Mouse (Mus musculus) erythroblast, adult 5-6 weeks (primary cell): ENCODE results near the gene Cnn1. TPM values are rescaled to one million over a fixed set of nuclear protein-coding genes. Genes with fewer than 3 reads are reported as not detected.
"Not testable (repeated sequence)": the region's sequence is repeated elsewhere in the genome, so short reads cannot be mapped to it uniquely, and the experiment has no call there.

Experiments
- ATAC-seq: replicated peaks from 2 replicates; pipeline ENCODE4 v1.8.0; 2016; ENCODE audit warnings: moderate number of reproducible peaks, mild to moderate bottlenecking, moderate TSS enrichment, inconsistent platforms; ENCODE audit not compliant: poor library complexity, low FRiP score, severe bottlenecking
- total RNA-seq, 2 experiments: library from RNA; stranded (forward) in 1 of 2; stranded (reverse) in 1 of 2; fragments of 150-400 nt in 1 of 2; fragments of 200-764, 138-1000 nt in 1 of 2; gene quantifications; 2 replicates each; pipeline versions ENCODE4 v1.2.3 to v1.2.4; 2015 to 2017; ENCODE audit warnings: low replicate concordance in 2 of 2

Cnn1 gene
- total RNA-seq, 2 experiments from 2014 or later = not detected

DNA sequence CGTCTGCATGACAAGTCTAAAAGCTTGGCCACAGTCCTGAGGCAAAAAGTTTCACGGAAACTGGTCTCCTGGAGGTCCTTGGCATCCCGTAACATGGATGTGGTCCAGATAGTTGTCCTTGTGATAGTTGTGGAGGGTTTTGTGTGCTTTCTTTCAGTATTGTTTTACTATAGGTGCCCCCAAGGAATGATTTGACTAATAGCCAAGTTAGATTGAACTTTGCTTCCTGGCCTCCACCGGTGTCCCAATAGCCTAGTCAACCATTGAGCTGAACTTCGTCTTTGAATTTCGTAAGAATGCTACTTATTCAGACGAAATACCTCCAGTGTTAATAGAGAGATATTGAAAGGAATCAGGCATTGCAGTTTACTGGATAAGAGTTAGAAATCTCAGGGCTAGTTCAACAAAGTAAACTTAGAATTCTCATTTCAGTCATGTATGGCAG is 51.3 kb downstream of the Cnn1 start:
- not testable (repeated sequence) for ATAC-seq

- no peak for ATAC-seq
Measured at GRCm38 (mm10) chr9:22150946-22151345, 51.9 kb downstream of the Cnn1 start.

- ATAC-seq = no peak
Measured at GRCm38 (mm10) chr9:22153810-22154209, 54.8 kb downstream of the Cnn1 start.

DNA sequence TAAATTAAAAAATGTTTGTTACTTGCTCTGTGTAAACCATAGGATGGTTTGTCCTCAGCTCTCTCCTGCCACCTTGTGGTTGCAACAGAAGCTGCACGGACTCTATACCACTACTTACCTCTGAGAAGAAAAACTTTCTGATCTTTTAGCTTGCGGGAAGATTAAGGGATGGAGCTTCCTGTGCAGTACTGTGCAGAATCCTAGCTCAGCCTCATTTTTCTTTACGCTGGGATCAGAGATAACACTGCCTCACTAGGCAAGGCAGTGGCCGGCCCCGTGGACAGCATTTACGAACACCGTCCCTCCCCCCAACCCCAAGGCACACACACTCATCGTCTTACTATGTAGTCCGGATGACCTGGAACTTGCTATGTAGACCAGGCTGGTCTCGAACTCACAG is 56.6 kb downstream of the Cnn1 start:
- ATAC-seq = peak; percentile 59

DNA sequence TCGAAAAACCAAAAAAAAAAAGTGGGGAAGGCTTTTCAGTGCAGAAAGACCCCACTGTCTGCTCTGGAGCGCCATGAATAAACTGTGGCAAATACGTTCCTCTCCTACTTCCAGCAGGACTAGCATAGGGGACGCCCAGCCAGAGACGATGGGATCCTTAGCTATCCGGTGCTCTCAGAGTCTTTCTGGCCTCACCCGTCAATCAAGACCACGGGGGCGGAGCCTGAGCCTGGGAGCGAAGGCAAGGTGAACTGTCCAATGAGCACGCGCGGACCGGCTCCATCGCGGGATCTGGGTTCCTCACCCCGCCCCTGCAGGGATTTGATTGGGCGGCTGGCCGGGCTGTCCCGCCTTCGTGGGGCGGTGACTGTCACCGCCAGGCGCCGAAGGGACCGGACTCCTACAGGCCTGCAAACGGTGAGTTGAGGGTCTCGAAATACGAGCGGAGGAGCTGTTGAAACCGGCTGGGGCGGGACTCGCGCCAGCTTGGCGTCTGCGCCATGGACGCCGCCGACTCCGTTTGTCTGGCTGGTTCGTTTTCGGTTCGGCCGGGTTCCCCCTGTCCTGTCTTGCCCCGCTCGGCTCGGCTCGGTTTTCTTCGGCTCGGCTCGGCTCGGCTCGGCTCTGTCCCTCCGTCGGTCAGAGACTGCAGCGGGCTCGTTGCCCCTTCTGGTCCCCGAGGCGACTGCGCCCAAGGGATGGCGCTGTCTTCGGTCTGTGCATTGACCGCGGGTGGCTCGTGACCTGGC is 57.7 kb downstream of the Cnn1 start, which contains the start of gene Pigyl:
Gene Pigyl (plus strand): TSS at position 350 of the 749 bp plus-strand sequence.
- peak; percentile 98 for ATAC-seq

GRCm38 (mm10) chr9:22157516-22158265 is 58.7 kb downstream of the Cnn1 start:
- ATAC-seq = no peak

Other genes with a start within 250 kb of the Cnn1 start
- not detected in 2 replicates for gene Dock6, start 246.6 kb upstream of the Cnn1 start, total RNA-seq (2015; ENCODE audit: low replicate concordance)
- gene Dock6, start 246.6 kb upstream of the Cnn1 start, total RNA-seq (2017; ENCODE audit: low replicate concordance) = not detected in 2 replicates
- gene Rab3d, start 181.0 kb upstream of the Cnn1 start, total RNA-seq (2015; ENCODE audit: low replicate concordance) = 17.1 and 21.5 TPM in 2 replicates
- 11.2 and 13.4 TPM in 2 replicates for gene Rab3d, start 181.0 kb upstream of the Cnn1 start, total RNA-seq (2017; ENCODE audit: low replicate concordance)
- gene Ccdc159, start 171.7 kb upstream of the Cnn1 start, total RNA-seq (2015; ENCODE audit: low replicate concordance) = not detected in 2 replicates
- not detected in 2 replicates for gene Ccdc159, start 171.7 kb upstream of the Cnn1 start, total RNA-seq (2017; ENCODE audit: low replicate concordance)
- gene Tmem205, start 171.7 kb upstream of the Cnn1 start, total RNA-seq (2015; ENCODE audit: low replicate concordance) = 9.8 and 15.7 TPM in 2 replicates
- 1.5 TPM in 2 replicates for gene Tmem205, start 171.7 kb upstream of the Cnn1 start, total RNA-seq (2017; ENCODE audit: low replicate concordance)
- gene Plppr2, start 162.2 kb upstream of the Cnn1 start, total RNA-seq (2015; ENCODE audit: low replicate concordance) = 0.42 TPM in 1 of 2 replicates, not detected in the other
- gene Plppr2, start 162.2 kb upstream of the Cnn1 start, total RNA-seq (2017; ENCODE audit: low replicate concordance) = not detected in 2 replicates
- 0.58 and 1.5 TPM in 2 replicates for gene Swsap1, start 143.5 kb upstream of the Cnn1 start, total RNA-seq (2015; ENCODE audit: low replicate concordance)
- 3.8 and 6.6 TPM in 2 replicates for gene Swsap1, start 143.5 kb upstream of the Cnn1 start, total RNA-seq (2017; ENCODE audit: low replicate concordance)
- 68.1 and 70.3 TPM in 2 replicates for gene Epor, start 135.7 kb upstream of the Cnn1 start, total RNA-seq (2015; ENCODE audit: low replicate concordance)
- 70.3 and 91.0 TPM in 2 replicates for gene Epor, start 135.7 kb upstream of the Cnn1 start, total RNA-seq (2017; ENCODE audit: low replicate concordance)
- gene Rgl3, start 109.8 kb upstream of the Cnn1 start, total RNA-seq (2015; ENCODE audit: low replicate concordance) = not detected in 2 replicates
- not detected in 2 replicates for gene Rgl3, start 109.8 kb upstream of the Cnn1 start, total RNA-seq (2017; ENCODE audit: low replicate concordance)
- gene Ccdc151, start 96.6 kb upstream of the Cnn1 start, total RNA-seq (2015; ENCODE audit: low replicate concordance) = 4.2 TPM in 1 of 2 replicates, not detected in the other
- gene Ccdc151, start 96.6 kb upstream of the Cnn1 start, total RNA-seq (2017; ENCODE audit: low replicate concordance) = 0.84 and 0.85 TPM in 2 replicates
- 13.1 and 13.4 TPM in 2 replicates for gene Prkcsh, start 96.4 kb upstream of the Cnn1 start, total RNA-seq (2015; ENCODE audit: low replicate concordance)
- gene Prkcsh, start 96.4 kb upstream of the Cnn1 start, total RNA-seq (2017; ENCODE audit: low replicate concordance) = 20.2 and 25.0 TPM in 2 replicates
- gene Elavl3, start 47.2 kb upstream of the Cnn1 start, total RNA-seq (2015; ENCODE audit: low replicate concordance) = not detected in 2 replicates
- not detected in 2 replicates for gene Elavl3, start 47.2 kb upstream of the Cnn1 start, total RNA-seq (2017; ENCODE audit: low replicate concordance)
- not detected in 2 replicates for gene Gm49318, start 28.0 kb upstream of the Cnn1 start, total RNA-seq (2015; ENCODE audit: low replicate concordance)
- gene Gm49318, start 28.0 kb upstream of the Cnn1 start, total RNA-seq (2017; ENCODE audit: low replicate concordance) = not detected in 2 replicates
- 1.0 and 4.0 TPM in 2 replicates for gene Zfp653, start 27.8 kb upstream of the Cnn1 start, total RNA-seq (2015; ENCODE audit: low replicate concordance)
- 1.6 and 2.8 TPM in 2 replicates for gene Zfp653, start 27.8 kb upstream of the Cnn1 start, total RNA-seq (2017; ENCODE audit: low replicate concordance)
- 1.9 and 3.3 TPM in 2 replicates for gene Ecsit, start 13.8 kb upstream of the Cnn1 start, total RNA-seq (2015; ENCODE audit: low replicate concordance)
- 3.5 and 4.2 TPM in 2 replicates for gene Ecsit, start 13.8 kb upstream of the Cnn1 start, total RNA-seq (2017; ENCODE audit: low replicate concordance)
- gene Elof1, start 18.0 kb downstream of the Cnn1 start, total RNA-seq (2015; ENCODE audit: low replicate concordance) = 28.4 and 30.7 TPM in 2 replicates
- gene Elof1, start 18.0 kb downstream of the Cnn1 start, total RNA-seq (2017; ENCODE audit: low replicate concordance) = 14.1 and 15.8 TPM in 2 replicates
- gene Acp5, start 36.5 kb downstream of the Cnn1 start, total RNA-seq (2015; ENCODE audit: low replicate concordance) = 10.8 and 20.7 TPM in 2 replicates
- 9.8 and 18.1 TPM in 2 replicates for gene Acp5, start 36.5 kb downstream of the Cnn1 start, total RNA-seq (2017; ENCODE audit: low replicate concordance)
- gene Pigyl, start 57.6 kb downstream of the Cnn1 start, total RNA-seq (2015; ENCODE audit: low replicate concordance) = 5.6 and 8.8 TPM in 2 replicates
- gene Pigyl, start 57.6 kb downstream of the Cnn1 start, total RNA-seq (2017; ENCODE audit: low replicate concordance) = 8.2 and 9.3 TPM in 2 replicates
- not detected in 2 replicates for gene Zfp872, start 88.9 kb downstream of the Cnn1 start, total RNA-seq (2015; ENCODE audit: low replicate concordance)
- not detected in 2 replicates for gene Zfp872, start 88.9 kb downstream of the Cnn1 start, total RNA-seq (2017; ENCODE audit: low replicate concordance)
- gene Zfp809, start 126.5 kb downstream of the Cnn1 start, total RNA-seq (2015; ENCODE audit: low replicate concordance) = 6.5 and 25.4 TPM in 2 replicates
- 11.0 and 14.8 TPM in 2 replicates for gene Zfp809, start 126.5 kb downstream of the Cnn1 start, total RNA-seq (2017; ENCODE audit: low replicate concordance)
- 0.96 and 4.0 TPM in 2 replicates for gene Zfp599, start 160.7 kb downstream of the Cnn1 start, total RNA-seq (2015; ENCODE audit: low replicate concordance)
- gene Zfp599, start 160.7 kb downstream of the Cnn1 start, total RNA-seq (2017; ENCODE audit: low replicate concordance) = 0.17 TPM in 1 of 2 replicates, not detected in the other
- 0.63 and 4.0 TPM in 2 replicates for gene Zfp810, start 208.4 kb downstream of the Cnn1 start, total RNA-seq (2015; ENCODE audit: low replicate concordance)
- gene Zfp810, start 208.4 kb downstream of the Cnn1 start, total RNA-seq (2017; ENCODE audit: low replicate concordance) = 0.43 and 3.2 TPM in 2 replicates